Mouse (Mus musculus) kidney, adult 9 months (tissue): Measurements from ENCODE around the gene Trpm8.

ENCODE experiments used
- DNase-seq: peaks from one replicate; pipeline ENCODE4 v3.0.0; 2022

The Trpm8 gene

GRCm38 (mm10) chr1:88303762-88304161 is 26.3 kb downstream of the Trpm8 start:
- no peak for DNase-seq

- no peak for DNase-seq
Observed at GRCm38 (mm10) chr1:88304261-88304985, 27.0 kb downstream of the Trpm8 start.

GRCm38 (mm10) chr1:88305018-88305795 is 27.7 kb downstream of the Trpm8 start:
- DNase-seq = no peak

GRCm38 (mm10) chr1:88306543-88306942 is 29.1 kb downstream of the Trpm8 start:
- no peak for DNase-seq

GRCm38 (mm10) chr1:88307180-88307579 is 29.7 kb downstream of the Trpm8 start:
- DNase-seq = no peak

- DNase-seq = no peak
Observed at GRCm38 (mm10) chr1:88309020-88309419, 31.6 kb downstream of the Trpm8 start.

- DNase-seq = no peak
Observed at GRCm38 (mm10) chr1:88309905-88310304, 32.4 kb downstream of the Trpm8 start.

- DNase-seq = no peak
Observed at GRCm38 (mm10) chr1:88310349-88310748, 32.9 kb downstream of the Trpm8 start.

- no peak for DNase-seq
Observed at GRCm38 (mm10) chr1:88317279-88317678, 39.8 kb downstream of the Trpm8 start.

GRCm38 (mm10) chr1:88318531-88319060 is 41.1 kb downstream of the Trpm8 start:
- peak; percentile 61 for DNase-seq

GRCm38 (mm10) chr1:88320821-88321395 is 43.4 kb downstream of the Trpm8 start:
- DNase-seq = no peak

GRCm38 (mm10) chr1:88322146-88322545 is 44.7 kb downstream of the Trpm8 start:
- no peak for DNase-seq

GRCm38 (mm10) chr1:88323101-88323500 is 45.6 kb downstream of the Trpm8 start:
- DNase-seq = no peak

GRCm38 (mm10) chr1:88339481-88339880 is 62.0 kb downstream of the Trpm8 start:
- no peak for DNase-seq

GRCm38 (mm10) chr1:88342615-88343014 is 65.2 kb downstream of the Trpm8 start:
- no peak for DNase-seq

GRCm38 (mm10) chr1:88345580-88345979 is 68.1 kb downstream of the Trpm8 start:
- no peak for DNase-seq

GRCm38 (mm10) chr1:88348496-88349005 is 71.1 kb downstream of the Trpm8 start:
- no peak for DNase-seq

- no peak for DNase-seq
Observed at GRCm38 (mm10) chr1:88350761-88351160, 73.3 kb downstream of the Trpm8 start.

GRCm38 (mm10) chr1:88355025-88355424 is 77.6 kb downstream of the Trpm8 start:
- DNase-seq = no peak

- DNase-seq = no peak
Observed at GRCm38 (mm10) chr1:88355681-88356080, 78.2 kb downstream of the Trpm8 start.

- no peak for DNase-seq
Observed at GRCm38 (mm10) chr1:88356616-88357015, 79.2 kb downstream of the Trpm8 start.

- peak; percentile 86 for DNase-seq
Observed at GRCm38 (mm10) chr1:88357458-88358090, 80.1 kb downstream of the Trpm8 start.

- peak; percentile 43 for DNase-seq
Observed at GRCm38 (mm10) chr1:88358102-88358654, 80.7 kb downstream of the Trpm8 start.
